Mouse (Mus musculus) heart, adult 11 months (tissue): ENCODE measurements at regions not wholly inside any gene's neighbourhood (a gene's known extent, or its start where the extent isn't known, plus 50 kb on each side); places are given as distances from the start of the nearest gene placed in this dataset.
A peak's percentile ranks its signal among the peaks of the same experiment; 100 is the strongest.
"Not testable (repeated sequence)": the region's sequence is repeated elsewhere in the genome, so short reads cannot be mapped to it uniquely, and the experiment has no call there.

ENCODE experiments used
- DNase-seq: peaks from one replicate; pipeline ENCODE4 v3.0.0; 2022

DNA sequence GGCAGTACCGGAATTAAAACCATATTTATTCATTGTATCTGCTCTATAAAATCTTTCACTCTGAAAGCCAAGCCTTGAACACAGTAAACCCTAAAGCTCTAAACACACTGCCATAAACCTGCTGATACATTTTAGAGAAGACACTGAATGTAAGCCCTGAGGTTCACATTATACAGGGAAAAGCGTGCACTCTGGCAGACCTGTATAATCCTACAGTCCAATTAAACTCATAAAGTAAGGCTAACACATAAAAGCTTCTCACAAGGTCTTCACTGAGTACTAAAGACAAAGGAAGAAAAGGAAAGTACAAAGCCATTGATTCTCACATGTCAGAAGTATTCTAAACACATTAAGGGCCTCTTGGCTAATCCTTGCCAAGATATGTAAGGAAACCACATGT lies 302.8 kb downstream of the Cylc2 start:
- no peak for DNase-seq

DNA sequence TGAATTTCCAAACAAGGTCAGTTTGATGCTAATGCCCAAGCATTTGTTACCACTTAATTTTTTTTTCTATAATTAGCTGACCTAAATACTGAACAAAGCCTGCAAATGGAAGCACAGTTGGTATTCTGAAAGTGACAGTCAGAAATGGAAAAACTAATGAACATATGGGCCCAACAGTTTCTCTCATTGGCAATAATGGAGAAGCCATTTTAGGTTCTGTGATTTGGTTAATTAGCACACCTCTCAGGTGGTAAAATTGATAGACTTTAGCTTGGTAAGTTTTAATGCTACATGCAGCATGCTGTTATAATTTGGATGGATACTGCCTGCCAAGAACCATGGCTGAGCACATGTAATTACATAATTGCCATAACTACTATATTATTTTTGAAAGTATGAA lies 303.3 kb downstream of the Cylc2 start:
- no peak for DNase-seq

DNA sequence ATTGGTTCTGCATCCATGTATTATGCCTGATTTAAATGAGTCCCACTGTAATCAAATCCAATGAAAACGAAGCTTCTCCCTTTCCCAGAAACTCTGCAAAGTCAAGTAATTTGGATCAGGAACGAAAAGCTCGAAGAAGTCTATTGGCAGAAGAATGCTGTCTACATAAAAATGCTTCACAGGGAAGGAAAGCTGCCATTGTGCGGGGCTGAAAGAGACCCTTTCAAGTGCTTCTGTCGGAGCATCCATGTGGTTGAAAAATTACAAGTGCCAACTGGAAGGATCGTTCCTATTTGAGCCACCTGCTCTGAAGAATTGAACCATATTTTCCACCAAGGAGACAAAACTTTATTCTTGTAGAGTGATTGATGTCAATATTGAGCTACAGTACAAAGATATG lies 328.9 kb downstream of the Cylc2 start:
- no peak for DNase-seq

DNA sequence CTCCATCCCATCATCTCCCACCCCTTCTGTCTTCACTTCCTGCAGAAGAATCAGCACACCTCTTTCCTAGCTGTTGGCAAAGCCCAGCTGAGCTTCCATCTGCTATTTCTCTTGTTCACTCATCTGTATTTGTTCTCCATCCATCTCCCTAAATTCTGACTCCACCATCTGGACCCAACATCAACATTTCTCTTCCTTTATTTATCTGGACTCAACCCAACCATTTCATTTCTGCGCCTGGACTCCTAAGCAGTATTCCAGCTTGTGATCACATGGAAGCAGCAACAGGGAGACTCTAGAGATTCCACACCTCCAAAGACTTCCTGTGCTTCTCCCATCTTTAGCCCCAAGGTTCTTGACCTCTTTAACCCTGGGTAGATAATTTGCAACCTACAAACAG lies 343.2 kb downstream of the Cylc2 start:
- no peak for DNase-seq

DNA sequence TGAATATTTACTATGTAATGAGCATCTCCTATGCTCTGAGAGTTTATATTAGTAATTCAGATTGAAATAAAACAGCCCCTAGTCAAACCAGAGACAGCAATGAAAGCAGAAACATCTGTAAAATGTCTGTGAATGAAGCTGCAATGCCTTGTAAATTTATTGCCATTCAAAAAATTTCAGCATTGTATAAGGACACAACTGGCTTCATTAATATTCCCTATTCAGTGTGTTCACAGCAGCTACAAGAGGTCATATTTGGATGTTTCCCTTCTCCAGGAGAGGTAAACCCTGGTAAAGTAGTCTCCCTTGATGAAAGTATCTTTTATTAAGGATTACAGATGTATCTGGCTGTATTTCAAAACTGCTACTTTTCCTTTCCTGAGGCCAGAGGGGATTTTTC lies 343.6 kb downstream of the Cylc2 start:
- DNase-seq = no peak

DNA sequence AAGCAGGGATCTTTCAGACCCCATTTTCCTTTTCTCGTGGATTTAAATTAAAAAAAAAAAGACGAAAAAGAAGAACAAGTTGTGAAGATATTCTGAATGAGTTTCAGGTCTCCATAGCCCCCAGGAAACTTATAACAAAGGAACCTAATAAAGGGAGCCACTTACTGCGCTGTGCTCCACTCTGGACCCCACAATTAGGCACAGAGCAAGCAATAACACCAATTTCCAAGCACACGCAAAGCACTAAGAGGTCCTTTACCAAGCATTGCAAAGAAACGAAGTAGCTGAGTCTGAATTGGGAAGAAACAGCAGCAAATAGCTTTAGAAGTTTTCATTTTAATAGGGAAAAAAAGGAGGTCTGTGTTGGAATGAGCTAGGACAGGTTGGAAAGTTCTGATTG lies 345.9 kb downstream of the Cylc2 start:
- no peak for DNase-seq

DNA sequence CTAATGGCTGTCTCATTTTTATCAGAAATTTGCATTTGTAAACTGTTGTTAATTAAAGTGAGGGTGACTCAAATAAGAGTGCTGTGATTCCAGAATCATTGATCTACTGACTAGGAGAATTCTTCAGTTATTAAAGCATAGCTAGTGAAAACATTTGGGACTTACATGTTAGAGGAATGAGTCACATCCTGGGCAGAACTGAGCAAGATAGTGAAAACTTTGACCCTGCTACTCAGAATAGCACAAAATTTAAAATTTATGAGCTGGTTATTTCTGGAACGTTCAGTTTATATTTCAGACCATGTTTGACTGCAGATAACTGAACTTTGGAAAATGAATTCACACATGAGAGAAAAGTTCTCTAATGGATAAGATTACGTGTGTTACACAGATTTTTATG lies 360.0 kb downstream of the Cylc2 start:
- DNase-seq = no peak

DNA sequence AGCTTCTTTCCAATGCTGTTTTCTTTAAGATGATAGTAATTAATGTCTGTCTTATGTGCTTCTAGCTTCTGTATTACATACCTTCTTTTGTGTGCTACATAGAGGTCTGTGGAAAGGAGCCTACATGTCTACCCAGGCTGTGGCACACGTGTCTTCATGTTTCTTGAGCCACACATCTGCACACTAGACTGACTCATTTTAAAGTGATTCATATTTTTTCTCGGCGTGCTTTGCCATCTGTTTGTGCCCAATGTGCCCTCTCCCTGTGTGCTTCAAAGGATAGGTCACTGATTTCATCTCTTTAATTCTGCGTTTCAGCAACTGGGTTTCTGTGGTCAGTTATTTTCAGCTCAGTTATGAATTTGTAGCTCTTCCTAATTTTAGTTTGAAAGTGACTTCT lies 377.6 kb downstream of the Cylc2 start:
- no peak for DNase-seq

DNA sequence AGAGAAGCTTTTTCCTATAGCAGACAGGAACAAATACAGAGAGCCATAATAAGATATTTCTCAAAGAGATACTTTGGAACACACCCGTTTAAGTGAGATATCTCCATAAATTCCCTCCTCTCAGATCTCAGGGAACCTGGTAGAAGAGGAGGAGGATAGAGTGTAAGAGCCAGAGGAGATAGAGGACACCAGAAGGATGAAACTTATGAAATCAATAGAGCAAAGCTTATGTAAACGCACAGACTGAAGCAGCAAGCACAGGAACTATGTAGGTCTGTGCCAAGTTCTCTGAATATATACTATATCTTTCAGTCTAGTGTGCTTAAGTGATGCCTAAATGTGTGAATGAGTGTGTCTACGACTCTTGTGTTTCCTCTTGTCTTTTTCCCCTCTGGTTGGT lies 381.4 kb downstream of the Cylc2 start:
- DNase-seq = no peak

DNA sequence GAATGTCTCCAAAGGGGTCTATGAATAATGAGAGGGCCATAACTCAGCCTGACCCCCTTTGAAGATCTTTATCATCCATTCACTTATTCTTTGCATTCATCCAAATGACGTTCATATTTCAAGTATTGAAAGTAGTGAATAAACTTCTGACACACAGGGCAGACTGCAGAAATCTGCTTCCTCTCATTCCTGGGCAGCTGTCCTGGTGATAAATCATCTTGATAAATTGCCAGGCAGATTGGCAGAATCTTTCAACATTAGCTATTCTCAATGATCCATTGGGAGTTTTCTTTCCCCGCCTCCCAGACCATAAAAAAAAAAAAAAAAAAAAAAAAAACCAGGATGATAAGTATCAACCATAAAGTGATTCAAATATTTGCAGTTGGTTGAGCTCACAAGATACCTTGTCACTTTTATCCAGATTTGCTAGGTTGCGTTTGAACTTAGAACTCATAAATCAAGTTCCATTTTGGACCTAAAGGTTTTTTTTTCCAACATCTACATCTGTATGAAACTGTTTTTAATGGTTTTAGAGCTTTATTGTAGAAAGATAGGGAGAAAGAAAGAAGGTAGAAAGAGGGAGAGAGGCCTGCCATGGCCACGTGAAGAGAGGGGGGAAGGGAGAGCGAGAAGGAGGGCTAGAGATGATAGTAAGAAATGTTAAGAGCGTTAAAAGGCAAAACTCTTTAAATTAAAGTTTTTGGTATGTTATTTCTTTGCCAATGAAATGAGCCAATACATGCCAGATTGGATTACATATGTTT lies 383.7 kb downstream of the Cylc2 start:
- DNase-seq = no peak

DNA sequence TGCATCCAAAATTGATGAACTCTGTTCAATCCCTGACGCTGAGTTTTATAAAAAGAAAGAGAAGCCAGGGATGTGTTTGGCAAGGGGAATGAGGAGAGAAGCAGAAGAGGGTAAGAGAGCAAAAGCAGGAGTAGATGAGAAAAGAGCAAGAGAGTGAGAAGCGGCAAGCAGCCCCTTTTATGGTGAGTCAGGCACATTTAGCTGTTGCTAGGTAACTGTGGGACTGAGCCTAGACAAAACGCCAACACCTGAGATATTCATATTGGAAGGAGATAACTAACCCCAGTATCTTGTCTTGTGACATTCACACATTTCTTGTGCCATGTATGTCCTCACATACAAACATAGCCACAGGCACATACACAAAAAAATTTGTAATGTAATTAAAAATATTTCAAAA lies 410.8 kb downstream of the Cylc2 start:
- no peak for DNase-seq

DNA sequence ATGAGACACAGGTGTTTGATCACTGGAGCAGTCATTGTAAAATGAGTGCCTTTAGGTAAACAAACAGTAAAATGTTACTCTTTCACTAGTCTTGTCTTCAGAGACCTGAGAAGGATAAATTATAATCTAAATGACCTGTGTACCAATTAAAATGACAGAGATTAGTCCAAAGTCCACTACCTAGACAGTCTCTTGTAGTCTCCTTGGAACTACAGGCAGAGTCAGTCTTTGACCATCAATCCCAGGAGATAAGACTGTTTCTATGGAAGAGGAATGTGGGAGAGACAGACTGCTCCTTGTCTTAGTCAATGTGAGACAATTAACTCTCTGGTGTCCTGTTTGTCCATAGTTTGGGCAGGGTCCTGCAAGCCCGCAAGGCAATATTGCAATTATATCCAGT lies 417.0 kb downstream of the Cylc2 start:
- no peak for DNase-seq

DNA sequence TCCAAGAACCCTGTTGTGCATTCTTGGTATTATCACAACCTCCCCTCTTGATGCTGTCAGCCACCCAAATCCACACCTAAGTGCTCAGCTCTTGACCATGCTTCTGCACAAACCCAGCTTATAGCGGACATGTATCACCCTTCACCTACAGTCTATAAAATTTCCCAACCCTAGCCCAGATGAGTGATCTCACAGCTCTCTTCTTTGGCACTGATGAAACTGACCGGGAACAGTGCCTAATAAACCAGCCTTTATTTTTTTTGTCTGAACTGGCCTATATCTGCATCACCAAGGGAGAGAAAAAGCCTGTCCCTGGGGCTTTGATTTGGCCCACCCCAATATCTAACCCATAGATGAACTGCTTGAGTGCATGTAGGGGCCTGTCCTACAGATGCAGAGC lies 440.8 kb downstream of the Cylc2 start:
- peak; percentile 71 for DNase-seq

DNA sequence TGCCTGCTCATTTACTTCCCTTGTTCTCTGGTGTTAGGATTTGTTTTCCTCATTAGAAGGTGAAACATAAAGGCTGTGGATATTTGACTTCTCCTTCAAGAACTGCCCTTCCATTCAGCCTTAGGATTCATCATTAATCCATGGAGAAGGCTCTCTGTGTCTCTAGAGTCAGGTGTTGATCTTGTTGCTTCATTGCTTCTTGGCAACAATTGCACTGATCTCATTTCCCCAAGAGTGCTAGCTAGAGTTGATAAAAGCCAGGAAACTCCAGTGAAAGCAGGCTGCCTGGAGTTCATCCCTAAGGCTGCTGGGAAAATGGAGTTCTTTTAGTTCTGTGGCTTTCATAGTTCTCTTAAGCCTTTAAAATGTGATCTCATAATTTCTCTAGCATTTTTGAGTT lies 441.8 kb downstream of the Cylc2 start:
- no peak for DNase-seq

DNA sequence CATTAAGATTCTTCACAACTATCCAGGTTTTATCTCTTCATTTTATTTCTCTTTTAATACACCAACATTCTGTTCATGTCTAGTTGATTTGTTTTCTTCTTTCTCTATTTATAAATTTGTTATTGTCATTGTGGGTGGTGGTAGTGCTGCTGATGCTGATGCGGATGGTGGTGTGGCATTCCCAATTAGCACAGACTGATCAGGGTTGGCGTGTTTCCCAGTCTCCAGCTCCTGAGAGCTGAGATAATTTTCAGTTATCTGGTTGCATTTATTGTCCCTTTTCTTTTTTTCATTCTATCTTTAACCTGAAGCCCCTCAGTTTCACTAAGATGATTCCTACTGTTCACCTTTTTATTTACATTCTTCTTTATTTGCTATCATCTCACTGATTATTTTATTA lies 455.0 kb downstream of the Cylc2 start:
- DNase-seq = no peak

DNA sequence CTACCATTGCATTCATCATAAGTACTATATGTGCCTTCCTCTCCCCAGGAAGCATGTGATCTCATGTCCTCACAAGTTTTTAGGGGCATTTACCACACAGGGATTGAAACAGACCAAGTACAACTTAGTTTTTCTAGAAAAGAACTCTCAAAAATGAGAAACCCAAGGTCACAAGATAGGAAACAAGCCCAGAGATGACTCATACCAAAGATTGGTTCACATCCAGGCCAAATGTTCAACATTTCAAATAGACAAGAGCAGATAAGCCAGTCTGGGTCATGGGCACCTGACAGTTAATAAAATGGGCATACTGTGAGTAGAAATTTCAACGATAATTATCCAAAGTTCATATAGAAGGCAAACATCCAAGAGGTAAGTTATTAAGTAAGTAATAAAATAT lies 457.9 kb downstream of the Cylc2 start:
- DNase-seq = no peak

DNA sequence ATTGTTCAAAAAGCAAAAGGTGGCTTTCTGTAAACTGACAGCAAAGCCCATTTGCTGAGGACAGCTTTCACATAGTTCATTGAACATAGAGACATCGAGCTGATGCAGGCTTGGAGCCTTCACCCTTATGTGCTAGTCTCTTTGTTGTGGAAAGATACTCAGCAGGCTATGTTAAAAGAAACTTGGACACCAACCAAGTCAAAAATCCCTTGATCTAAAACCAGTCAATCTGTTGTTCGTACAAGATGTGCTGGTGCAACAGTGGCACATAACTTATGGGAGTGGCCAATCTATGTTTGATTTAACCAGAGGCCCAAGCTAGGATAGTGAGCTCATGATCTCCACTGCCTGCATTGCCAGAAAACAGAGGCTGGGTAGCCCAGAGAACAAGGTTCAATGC lies 462.6 kb downstream of the Cylc2 start:
- no peak for DNase-seq

DNA sequence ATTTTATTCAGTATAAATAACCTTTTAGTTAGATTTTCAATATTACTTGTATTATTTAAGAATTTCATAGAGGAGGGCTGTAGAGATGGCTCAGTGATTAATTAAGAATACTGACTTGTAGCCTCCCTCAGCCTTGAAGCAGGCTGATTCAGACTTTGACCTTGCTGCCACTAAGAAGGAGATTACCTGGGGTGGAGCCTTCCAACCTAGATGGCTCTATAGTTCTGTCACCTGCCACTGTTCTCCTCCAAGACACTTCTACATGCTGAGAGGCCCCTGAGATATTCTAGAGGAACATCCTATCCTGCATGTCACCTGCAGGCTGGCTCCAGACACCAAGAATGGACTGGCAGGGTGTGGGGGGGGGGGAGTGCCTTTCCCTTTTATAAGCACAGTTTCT lies 466.9 kb downstream of the Cylc2 start:
- not testable (repeated sequence) for DNase-seq

DNA sequence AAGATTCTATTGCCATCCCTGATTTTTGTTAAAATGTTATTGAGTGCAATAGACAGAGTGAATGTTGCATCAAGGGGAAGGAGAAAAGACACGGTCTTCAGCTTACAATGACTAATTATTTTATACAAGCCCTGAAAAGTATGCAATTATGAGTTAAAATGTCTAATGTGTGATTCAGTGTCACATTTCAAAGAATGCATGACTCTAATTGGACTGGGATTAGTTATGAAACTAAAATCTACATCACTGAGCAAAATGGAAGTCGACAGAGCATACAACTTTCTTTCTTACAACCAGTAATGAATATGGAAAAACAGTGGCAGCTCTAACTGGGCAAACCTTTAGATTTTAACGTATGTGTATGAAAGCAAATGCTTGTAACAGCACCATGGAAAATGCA lies 470.2 kb downstream of the Cylc2 start:
- DNase-seq = no peak
